Mouse (Mus musculus) c-Kit-negative CD71-positive TER-119-positive erythroid progenitor cells, embryonic 14.5 days (primary cell): ENCODE data around the gene Plcb4.
"Not testable (repeated sequence)": the region's sequence is repeated elsewhere in the genome, so short reads cannot be mapped to it uniquely, and the experiment has no call there.

ENCODE experiments used
- DNase-seq: peaks from one replicate; pipeline ENCODE4 v3.0.0-alpha.2; 2013; ENCODE audit warnings: low read depth, low spot score

Plcb4 gene

GRCm38 (mm10) chr2:135716180-135716579, 57.4 kb downstream of the Plcb4 start:
- no peak for DNase-seq

- DNase-seq, result no peak
These were observed 58.7 kb downstream of the Plcb4 start for GRCm38 (mm10) chr2:135717232-135718134.

DNA sequence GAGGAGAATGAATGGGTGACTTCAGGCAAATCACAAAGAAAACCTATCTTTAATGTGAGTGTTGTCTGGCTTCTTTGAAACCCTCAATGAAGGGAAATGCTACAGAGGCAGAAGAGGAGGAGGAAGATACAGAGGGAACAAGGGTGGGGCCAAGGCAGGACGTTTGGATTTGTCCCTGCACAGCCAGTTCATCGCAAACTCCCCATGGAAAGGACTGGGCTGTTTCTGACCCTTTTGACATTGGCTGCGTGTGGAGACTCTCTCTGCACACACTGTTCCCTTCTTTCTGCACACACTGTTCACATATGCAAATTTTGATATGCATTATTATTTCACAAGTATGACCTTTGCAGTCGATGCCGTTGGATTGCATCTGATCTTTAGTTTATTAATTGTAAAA, 63.3 kb downstream of the Plcb4 start:
- no peak for DNase-seq

DNA sequence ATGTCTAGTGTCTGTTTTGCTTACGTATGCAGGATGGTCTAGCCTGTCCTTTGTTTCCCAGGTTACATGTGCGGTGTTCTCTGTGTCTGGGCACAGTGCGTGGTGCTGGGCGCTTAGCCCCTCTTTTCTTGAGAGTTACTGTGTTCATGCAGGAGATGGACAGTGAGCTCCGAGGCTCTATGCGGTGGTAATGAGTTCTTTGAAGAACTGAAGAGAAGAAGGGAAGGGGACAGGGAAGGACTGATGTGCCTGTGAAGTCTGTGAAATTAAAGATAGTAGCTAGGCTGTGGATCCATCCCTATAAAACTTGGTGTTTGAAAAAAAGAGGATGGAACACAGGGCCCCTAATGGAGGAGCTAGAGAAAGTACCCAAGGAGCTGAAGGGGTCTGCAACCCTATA, 64.6 kb downstream of the Plcb4 start:
- no peak for DNase-seq

DNA sequence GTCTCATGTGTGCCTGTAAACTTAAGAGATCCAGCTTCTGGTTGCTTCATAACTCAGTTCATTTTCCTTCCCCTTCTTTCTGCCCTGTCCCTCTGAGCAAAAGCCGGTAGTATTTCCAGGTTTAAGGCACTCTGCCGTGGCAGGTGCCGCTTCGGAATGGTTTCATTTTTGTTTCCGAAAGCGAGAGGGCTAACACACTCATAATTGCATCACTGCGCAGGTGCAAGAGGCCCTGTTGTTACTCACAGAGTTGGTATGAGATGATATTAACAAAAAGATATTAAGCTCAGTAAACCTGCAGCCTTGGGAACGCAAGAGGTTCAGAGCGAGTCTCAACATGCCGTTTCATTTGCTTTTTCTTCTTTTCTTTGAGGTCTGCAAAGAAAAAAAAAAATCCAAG, 65.7 kb downstream of the Plcb4 start:
- no peak for DNase-seq

DNA sequence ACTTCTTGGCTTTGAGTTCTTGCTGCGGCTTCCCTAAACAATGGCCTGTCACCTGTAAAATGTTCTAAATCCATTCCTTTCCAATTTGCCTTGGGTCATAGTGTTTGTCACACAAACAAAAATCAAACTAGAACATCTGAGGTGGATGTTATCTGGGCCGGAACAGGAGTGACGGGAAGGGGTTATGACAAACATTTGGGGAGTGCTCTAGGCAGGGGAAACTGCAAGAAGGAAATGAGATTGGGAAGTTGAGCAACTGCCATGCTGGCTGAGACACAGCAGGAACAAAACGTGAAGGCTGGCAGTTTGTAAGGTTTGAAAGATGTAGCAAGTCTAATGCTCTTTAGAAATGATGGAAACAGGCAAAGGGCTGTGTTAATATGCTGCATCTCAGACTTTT, 66.6 kb downstream of the Plcb4 start:
- no peak for DNase-seq

DNA sequence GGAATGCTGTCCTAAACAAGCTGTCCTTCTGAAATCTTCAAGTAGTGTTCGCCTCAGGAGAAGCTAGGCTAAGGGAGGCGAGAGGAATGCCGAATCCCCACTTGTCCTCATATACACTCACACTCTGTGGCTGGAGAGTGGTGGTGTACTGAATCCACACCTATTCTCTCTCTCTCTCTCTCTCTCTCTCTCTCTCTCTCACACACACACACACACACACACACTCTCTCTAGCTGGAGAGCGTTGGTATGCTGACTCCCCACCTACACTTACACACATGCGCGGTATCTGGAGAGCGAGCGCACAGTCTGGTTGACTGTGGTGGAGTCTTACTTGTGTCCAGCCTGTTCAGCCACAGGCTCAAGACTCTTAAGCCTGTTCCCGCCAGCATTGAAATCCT, 68.3 kb downstream of the Plcb4 start:
- no peak for DNase-seq

- no peak for DNase-seq
These were observed 69.1 kb downstream of the Plcb4 start for GRCm38 (mm10) chr2:135727925-135728324.

DNA sequence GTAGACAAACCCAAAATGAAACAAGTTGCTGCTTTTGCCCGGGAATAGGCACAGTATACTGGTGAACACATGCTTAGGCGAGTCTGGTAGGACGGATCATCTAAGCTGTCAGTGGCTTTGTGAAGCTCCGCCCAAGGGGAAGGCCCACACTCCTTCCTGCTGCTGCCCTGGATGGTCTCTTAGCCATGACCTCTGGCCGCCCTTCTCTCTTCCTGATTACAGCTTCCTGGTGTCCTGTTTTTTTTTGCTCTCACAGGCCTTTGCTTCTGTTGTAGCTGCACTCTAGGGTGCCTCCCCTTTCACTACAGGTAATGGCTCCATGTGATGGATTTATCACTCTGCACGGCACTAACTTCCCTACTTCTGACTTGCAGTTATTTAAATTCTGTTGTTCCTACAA, 72.8 kb downstream of the Plcb4 start:
- DNase-seq, result no peak

- DNase-seq, result no peak
These were observed 73.8 kb downstream of the Plcb4 start for GRCm38 (mm10) chr2:135732651-135733050.

GRCm38 (mm10) chr2:135733926-135734510, 75.2 kb downstream of the Plcb4 start:
- no peak for DNase-seq

GRCm38 (mm10) chr2:135737506-135737905, 78.7 kb downstream of the Plcb4 start:
- DNase-seq, result no peak

- not testable (repeated sequence) for DNase-seq
These were observed 79.4 kb downstream of the Plcb4 start for GRCm38 (mm10) chr2:135738022-135738780.

DNA sequence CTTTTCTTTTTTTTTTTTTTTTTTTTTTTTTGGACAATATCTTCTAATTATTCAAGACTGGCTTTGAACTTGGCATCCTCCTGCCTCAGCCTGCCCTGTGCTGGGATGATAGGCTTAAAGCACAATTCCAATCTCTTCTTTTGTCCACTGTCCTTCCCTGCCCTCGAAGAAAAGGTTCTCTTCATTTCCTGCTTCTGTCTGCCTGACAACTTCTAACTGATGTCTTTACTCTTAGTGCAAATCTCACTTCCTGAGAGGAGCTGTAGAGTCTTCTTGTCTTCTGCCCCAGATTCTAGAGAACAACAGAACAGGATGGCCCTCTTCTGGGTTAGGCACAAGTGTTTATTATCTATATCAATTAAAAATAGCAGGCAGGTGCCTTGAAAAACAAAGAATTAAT, 80.1 kb downstream of the Plcb4 start:
- DNase-seq, result no peak

GRCm38 (mm10) chr2:135742954-135743700, 84.3 kb downstream of the Plcb4 start:
- no peak for DNase-seq

GRCm38 (mm10) chr2:135744711-135745110, 85.9 kb downstream of the Plcb4 start:
- DNase-seq, result no peak

DNA sequence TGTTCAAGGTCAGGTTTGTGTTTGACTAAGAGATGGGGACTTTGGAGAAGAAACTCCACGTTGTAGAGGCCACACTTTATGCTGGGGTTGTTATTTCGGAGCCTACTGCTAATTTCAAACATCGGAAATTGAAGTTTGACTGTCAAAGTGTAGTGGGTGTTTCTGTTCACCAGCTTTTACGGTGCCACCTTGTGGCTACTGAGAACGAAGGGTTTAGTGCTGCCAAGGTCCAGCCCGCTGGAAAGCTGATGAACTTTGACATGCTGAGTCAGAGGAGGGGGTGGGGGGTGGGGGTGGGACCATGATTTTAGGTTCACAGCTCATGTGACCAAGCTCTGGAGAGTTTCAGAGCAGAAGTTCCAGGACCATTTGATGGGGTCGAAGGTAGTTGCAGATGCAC, 86.3 kb downstream of the Plcb4 start:
- no peak for DNase-seq

- no peak for DNase-seq
These were observed 89.6 kb downstream of the Plcb4 start for GRCm38 (mm10) chr2:135748441-135748840.

DNA sequence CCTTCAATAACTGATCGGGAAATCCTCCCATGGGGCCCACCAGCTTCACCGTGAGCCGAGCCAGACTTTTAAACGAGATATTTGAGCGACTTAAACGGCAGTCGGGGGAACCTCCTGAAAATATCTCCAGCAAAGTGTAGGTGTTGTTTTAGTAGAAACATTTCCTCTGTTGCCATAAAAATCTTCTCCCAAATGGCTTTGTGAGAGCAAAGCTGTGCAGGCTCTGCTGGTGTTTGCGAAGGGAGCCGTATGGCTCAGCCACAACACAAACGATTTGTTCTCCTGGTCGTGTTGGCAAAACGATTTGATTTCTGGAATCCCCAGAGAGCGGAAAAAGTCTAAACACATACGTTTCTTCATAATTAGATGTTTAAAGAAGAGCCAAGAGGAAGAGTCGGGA, 90.8 kb downstream of the Plcb4 start:
- DNase-seq, result no peak

GRCm38 (mm10) chr2:135750748-135751147, 91.9 kb downstream of the Plcb4 start:
- no peak for DNase-seq

DNA sequence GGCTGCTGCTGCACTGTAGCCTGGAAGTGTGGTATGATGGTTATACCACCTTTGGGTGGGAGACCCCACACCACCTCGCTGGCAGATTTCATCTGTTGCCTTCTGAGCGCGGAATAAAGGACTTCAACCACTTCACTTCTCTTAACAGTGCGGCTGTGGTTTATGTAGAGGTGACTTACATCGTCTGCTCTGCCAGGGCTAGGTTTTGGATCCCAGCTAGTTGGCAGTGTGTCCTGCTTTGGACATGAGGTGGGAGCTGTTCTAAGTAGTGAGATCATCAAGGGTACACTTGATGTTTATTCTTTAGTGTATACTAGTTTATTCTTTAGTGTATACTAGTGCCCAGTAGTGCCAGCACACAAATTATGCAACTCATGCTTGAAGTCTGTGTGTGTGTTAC, 97.0 kb downstream of the Plcb4 start:
- no peak for DNase-seq

- DNase-seq, result no peak
These were observed 98.7 kb downstream of the Plcb4 start for GRCm38 (mm10) chr2:135757478-135757877.
